Mouse (Mus musculus) kidney, adult 2 months (tissue): Measurements from ENCODE around the gene Lyrm4. TPM values are rescaled to one million over a fixed set of nuclear protein-coding genes. Genes with fewer than 3 reads are reported as not detected.

Source experiments
- DNase-seq: peaks from one replicate; pipeline ENCODE4 v3.0.0; 2021
- H3K27ac ChIP-seq: fragments of 200-500 bp; 2 replicates; pipeline ENCODE4 v1.5.1; 2012; ENCODE audit warnings: low read depth, low read length, control low read depth, inconsistent platforms; ENCODE audit not compliant: insufficient read depth
- H3K27me3 ChIP-seq: fragments of 200-500 bp; replicated peaks from 2 replicates; pipeline ENCODE4 v1.6.1; 2012; ENCODE audit warnings: mild to moderate bottlenecking, moderate library complexity, low read length, inconsistent platforms; ENCODE audit not compliant: control insufficient read depth, insufficient read depth
- H3K36me3 ChIP-seq: fragments of 200-500 bp; 2 replicates; pipeline ENCODE4 v1.6.1; 2012; ENCODE audit warnings: mild to moderate bottlenecking, moderate library complexity, low read length, inconsistent platforms; ENCODE audit not compliant: control insufficient read depth, insufficient read depth
- H3K4me1 ChIP-seq: fragments of 200-500 bp; 2 replicates; pipeline ENCODE4 v1.6.1; 2011; ENCODE audit warnings: low read length; ENCODE audit not compliant: control insufficient read depth, insufficient read depth
- H3K4me3 ChIP-seq: fragments of 200-500 bp; 2 replicates; pipeline ENCODE4 v1.5.1; 2011; ENCODE audit warnings: mild to moderate bottlenecking, low read depth, low read length, control low read depth; ENCODE audit not compliant: insufficient read depth
- CTCF ChIP-seq: fragments of 200-500 bp; conservative IDR thresholded peaks from 2 replicates; pipeline ENCODE4 v1.5.1; 2011; ENCODE audit warnings: low read depth, mild to moderate bottlenecking, control low read depth, low read length, moderate library complexity, mixed read lengths; ENCODE audit not compliant: insufficient read depth, insufficient read length
- POLR2A ChIP-seq: fragments of 200-500 bp; IDR thresholded peaks from one replicate; pipeline ENCODE4 v1.6.1; 2011; ENCODE audit warnings: low read depth, low read length, control low read depth
- WGBS: fragments of 180-500 bp; shearing (Covaris S2); methylation state at CpG from one replicate; pipeline ENCODE4 v1.1.7; 2018; 5-methylcytosine and 5-hydroxymethylcytosine counted together
- polyA plus RNA-seq: library from polyadenylated mRNA; depleted of rRNA; stranded (reverse); fragments of >200 nt; gene quantifications from 2 replicates; pipeline ENCODE4 v1.2.3, GENCODE M21; 2012

The Lyrm4 gene
- polyA plus RNA-seq, 1 experiment: 10.3 TPM

DNA sequence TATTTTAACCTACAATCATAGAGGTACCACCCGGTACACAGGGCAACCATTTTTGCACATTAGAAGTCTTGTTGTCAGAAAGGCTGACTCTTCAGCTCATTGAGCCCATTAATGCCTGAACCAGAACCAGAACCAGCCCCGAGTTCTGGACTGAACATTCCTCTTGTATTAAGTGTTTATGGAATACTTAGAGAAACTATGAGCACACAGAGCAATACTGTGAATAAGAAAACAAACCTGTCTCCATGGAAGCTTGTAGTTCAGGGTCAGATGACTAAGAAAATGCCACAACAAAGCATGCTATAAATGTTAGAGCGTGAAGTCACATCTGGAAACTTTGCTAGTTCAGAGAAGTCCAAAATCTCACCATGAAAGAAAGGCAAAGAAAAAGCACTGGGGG, 35.7 kb downstream of the Lyrm4 start:
- 82% methylated on average over 3 of the region's 3 CpGs for WGBS
- no peaks in the 10 kb centered on the region for H3K36me3 ChIP-seq
- TF ChIP-seq CTCF (no peak), POLR2A (no peak)
- H3K27me3 ChIP-seq: no peaks in the 10 kb centered on the region
- H3K27ac ChIP-seq: no peak overlapping the region
- H3K4me1 ChIP-seq: no peaks in the 10 kb centered on the region
- H3K4me3 ChIP-seq: no peak overlapping the region
- no peak for DNase-seq

DNA sequence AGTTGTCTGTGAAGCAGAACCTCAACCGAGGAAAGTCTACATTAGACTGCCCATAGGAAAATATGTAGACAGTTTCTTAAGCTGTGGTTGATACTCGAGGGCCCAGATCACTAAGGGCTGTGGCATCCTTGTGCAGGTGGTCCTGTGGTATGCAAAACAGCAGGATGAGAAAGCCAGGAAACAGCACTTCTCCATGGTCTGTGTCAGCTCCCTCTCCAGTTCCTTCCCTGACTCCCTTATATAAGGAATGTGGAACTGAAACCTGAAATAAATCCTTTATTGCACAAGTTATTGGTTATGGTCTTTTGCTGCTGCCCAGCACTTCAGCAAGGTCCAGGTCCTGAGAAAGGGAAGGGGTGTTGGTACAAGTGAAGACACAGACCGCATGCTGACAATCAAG, 42.8 kb downstream of the Lyrm4 start:
- Histone ChIP-seq H3K36me3 (no peaks in the 10 kb centered on the region), H3K27me3 (no peaks in the 10 kb centered on the region), H3K27ac (no peak overlapping the region), H3K4me1 (no peaks in the 10 kb centered on the region), H3K4me3 (no peak overlapping the region)
- 72% methylated on average over 3 of the region's 3 CpGs for WGBS
- no peak for DNase-seq
- TF ChIP-seq CTCF (no peak), POLR2A (no peak)

GRCm38 (mm10) chr13:36066676-36067075, 50.6 kb downstream of the Lyrm4 start:
- WGBS: 87% methylated on average over 2 of the region's 2 CpGs
- no peak for DNase-seq
- H3K36me3 ChIP-seq: no peaks in the 10 kb centered on the region
- no peaks in the 10 kb centered on the region for H3K4me1 ChIP-seq
- H3K27ac ChIP-seq: no peak overlapping the region
- H3K4me3 ChIP-seq: no peak overlapping the region
- TF ChIP-seq CTCF: no peak
- no peak for TF ChIP-seq POLR2A
- H3K27me3 ChIP-seq: no peaks in the 10 kb centered on the region

DNA sequence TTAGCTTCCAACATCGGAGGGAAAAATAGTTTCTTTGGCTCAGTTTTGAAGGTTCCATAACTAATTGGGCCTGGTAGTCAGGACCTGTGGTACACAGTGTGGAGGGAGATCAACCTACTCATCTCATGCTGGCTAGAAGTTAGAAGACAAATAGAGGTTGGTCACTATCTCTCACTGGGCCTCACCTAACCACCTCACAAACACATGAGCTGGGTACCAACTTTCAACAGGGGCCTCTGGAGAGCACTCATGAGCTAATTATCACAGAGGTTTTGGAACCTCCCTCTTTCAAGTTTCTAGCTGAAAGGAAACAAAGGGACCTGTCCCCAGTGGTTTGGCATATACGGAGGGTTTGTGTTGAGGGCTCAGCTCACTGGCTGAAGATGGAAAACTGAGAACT, 59.8 kb downstream of the Lyrm4 start:
- Histone ChIP-seq H3K27me3 (no peaks in the 10 kb centered on the region), H3K4me3 (no peak overlapping the region)
- WGBS: 77% methylated on average over 2 of the region's 2 CpGs

GRCm38 (mm10) chr13:36056925-36057324, 60.4 kb downstream of the Lyrm4 start:
- WGBS: 92% methylated on average over 4 of the region's 4 CpGs

More for the DNA sequence above, 59.8 kb downstream of the Lyrm4 start:
- no peaks in the 10 kb centered on the region for H3K4me1 ChIP-seq
- no peaks in the 10 kb centered on the region for H3K36me3 ChIP-seq
- H3K27ac ChIP-seq: no peak overlapping the region
- no peak for DNase-seq
- TF ChIP-seq CTCF: no peak
- no peak for TF ChIP-seq POLR2A

GRCm38 (mm10) chr13:36056509-36056908, 60.8 kb downstream of the Lyrm4 start:
- WGBS: 85% methylated on average over 1 of the region's 1 CpGs
- Histone ChIP-seq H3K27ac (no peak overlapping the region), H3K4me3 (no peak overlapping the region), H3K4me1 (no peaks in the 10 kb centered on the region), H3K36me3 (no peaks in the 10 kb centered on the region), H3K27me3 (no peaks in the 10 kb centered on the region)
- DNase-seq: no peak
- no peak for TF ChIP-seq POLR2A
- no peak for TF ChIP-seq CTCF

More at GRCm38 (mm10) chr13:36056925-36057324, 60.4 kb downstream of the Lyrm4 start:
- H3K36me3 ChIP-seq: no peaks in the 10 kb centered on the region
- no peak for TF ChIP-seq POLR2A
- no peak for TF ChIP-seq CTCF
- no peak overlapping the region for H3K27ac ChIP-seq
- DNase-seq: no peak
- H3K4me1 ChIP-seq: no peaks in the 10 kb centered on the region
- H3K27me3 ChIP-seq: no peaks in the 10 kb centered on the region
- H3K4me3 ChIP-seq: no peak overlapping the region

- 71% methylated on average over 4 of the region's 4 CpGs for WGBS
- peaks cover 3% of the 10 kb centered on the region; the same call in 1 of the 2 replicates for H3K4me1 ChIP-seq
- no peak for TF ChIP-seq CTCF
- TF ChIP-seq POLR2A: no peak
- H3K27me3 ChIP-seq: no peaks in the 10 kb centered on the region
- H3K27ac ChIP-seq: no peak overlapping the region
- H3K36me3 ChIP-seq: no peaks in the 10 kb centered on the region
- no peak for DNase-seq
- H3K4me3 ChIP-seq: no peak overlapping the region
Observed at GRCm38 (mm10) chr13:36035528-36035927, 81.8 kb downstream of the Lyrm4 start.
